Mouse (Mus musculus) G1E (cell line): ENCODE measurements around the gene Slc16a10.

Source experiments
- CTCF ChIP-seq: IDR thresholded peaks from 2 replicates; pipeline ENCODE4 v1.5.1; 2012; ENCODE audit warnings: low read depth, low read length, inconsistent platforms, mixed read lengths
- GATA2 ChIP-seq: IDR thresholded peaks from 2 replicates; pipeline ENCODE4 v1.6.1; 2012; ENCODE audit warnings: low read depth, low read length, inconsistent platforms, borderline replicate concordance
- POLR2AphosphoS5 ChIP-seq: IDR thresholded peaks from 2 replicates; pipeline ENCODE4 v1.6.1; 2012; ENCODE audit warnings: low read depth, low read length, inconsistent platforms; ENCODE audit not compliant: insufficient replicate concordance
- TAL1 ChIP-seq: conservative IDR thresholded peaks from 2 replicates; pipeline ENCODE4 v1.6.1; 2012; ENCODE audit warnings: low read depth, low read length, inconsistent platforms, mixed read lengths

DNA sequence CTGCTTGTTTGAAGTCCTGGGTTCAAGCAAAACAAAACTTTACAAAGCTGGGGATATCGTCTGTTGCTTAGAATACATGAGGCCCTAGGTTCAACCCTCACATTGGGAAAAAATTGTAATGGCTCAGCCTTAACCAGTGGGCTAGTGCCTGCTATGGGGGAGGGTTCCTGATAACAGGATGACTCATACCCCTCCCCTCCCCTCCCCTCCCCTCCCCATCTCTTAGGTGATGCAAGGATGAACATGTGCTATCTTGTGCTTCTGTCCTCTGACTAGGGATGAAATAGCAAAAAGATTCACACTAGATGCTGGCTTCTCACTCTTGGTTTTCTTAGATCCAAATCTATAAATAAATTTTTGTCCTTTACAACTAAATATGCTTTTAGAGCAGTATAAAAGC is 2.8 kb upstream of the Slc16a10 start:
- TF ChIP-seq CTCF (no peak), POLR2AphosphoS5 (no peak), GATA2 (no peak), TAL1 (no peak)
